Mouse (Mus musculus): ENCODE measurements around the gene Ube2o.

DNA sequence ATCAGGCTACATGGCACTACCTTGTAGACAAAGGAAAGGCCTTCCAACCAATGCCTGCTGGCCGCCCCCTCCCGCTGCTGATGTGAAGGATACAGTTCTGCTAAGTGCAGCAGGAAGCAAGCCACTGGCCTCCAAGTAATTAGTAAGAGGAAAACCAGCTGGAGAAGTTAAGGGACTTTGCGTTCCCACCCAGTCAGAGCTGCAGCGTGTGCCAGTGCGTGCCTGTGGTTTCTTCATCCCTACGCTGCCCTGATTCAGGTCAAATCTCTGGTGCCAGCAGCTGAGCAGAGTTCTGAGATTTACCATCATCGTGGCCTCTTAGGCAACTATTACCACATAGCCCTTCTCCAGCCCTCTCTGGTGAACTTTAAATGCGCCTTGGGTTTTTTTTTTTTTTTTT lies 62.8 kb downstream of the Ube2o start:
- TF ChIP-seq POLR2AphosphoS5 (IDR thresholded peaks at IDR 0.05; ENCODE audit: insufficient replicate concordance, low read depth, low read length) (no peak), CTCF (IDR thresholded peaks at IDR 0.05; ENCODE audit: low read depth, low read length) (no peak), GATA1 (IDR thresholded peaks at IDR 0.05; ENCODE audit: borderline replicate concordance, low read length) (no peak), TAL1 (conservative IDR thresholded peaks at IDR 0.05; ENCODE audit: low read depth, low read length) (no peak)

All from G1E (cell line).